ENCODE assay signal across 8 mouse cellular contexts in genomic region chr11:21453308-21454106, GRCm38 (mm10).
DNase-seq lines count a peak whose midpoint lies in the region; ATAC-seq and TF ChIP-seq lines count a peak whose summit lies in the region.

No protein-coding gene starts in this region.

- H3K4me3 ChIP-seq in kidney, postnatal 0 days (replicated peaks; ENCODE audit: low read depth, low read length) = no peak overlapping the region

- no peaks in the 10 kb centered on the region for H3K27me3 ChIP-seq in kidney, postnatal 0 days (ENCODE audit: insufficient read depth, low read length)

- no peak overlapping the region for H3K27ac ChIP-seq in kidney, postnatal 0 days

- no peaks in the 10 kb centered on the region for H3K36me3 ChIP-seq in kidney, postnatal 0 days (ENCODE audit: insufficient read depth, low read length)

- no peak for ATAC-seq in kidney, postnatal 0 days (replicated peaks; ENCODE audit: low FRiP score, low read depth)

- no peaks in the 10 kb centered on the region for H3K9me3 ChIP-seq in kidney, postnatal 0 days (replicated peaks; ENCODE audit: low read length)

- H3K4me2 ChIP-seq in kidney, postnatal 0 days (ENCODE audit: low read length) = no peak overlapping the region

- peak; percentile 71 for DNase-seq in gastrocnemius, adult 18-20 months (ENCODE audit: low spot score)
- DNase-seq in gastrocnemius, postnatal 25 days = no peak
- DNase-seq in ovary, postnatal 14 days (ENCODE audit: low spot score) = peak; percentile 13
- no peak for DNase-seq in ovary, postnatal 10 days (ENCODE audit: low spot score)
- peak; percentile 16 for DNase-seq in brain, embryonic 18.5 days (ENCODE audit: low read depth, low spot score)
- DNase-seq in kidney, postnatal 0 days (ENCODE audit: low spot score) = peak; percentile 67
- peak; percentile 22 for DNase-seq in retina, adult 2 months (ENCODE audit: low read depth, low spot score)
- no peak for DNase-seq in urinary bladder, adult 18-20 months (ENCODE audit: low spot score in 2 of 2)

- no peak overlapping the region for H3K9ac ChIP-seq in kidney, postnatal 0 days (ENCODE audit: low read depth, low read length)

- H3K4me1 ChIP-seq in kidney, postnatal 0 days (replicated peaks; ENCODE audit: insufficient read depth, low read length) = no peaks in the 10 kb centered on the region

- TF ChIP-seq CTCF in kidney, postnatal 0 days (IDR thresholded peaks at IDR 0.05; ENCODE audit: low read depth) = peak; percentile 67

- 63% methylated on average over 3 of the region's 4 CpGs for WGBS in kidney, postnatal 0 days

Comparison
In these comparisons a context has a peak if more than half of its experiments do, and no peak if none do; other contexts are left out.
1. DNase-seq: peak in gastrocnemius, adult 18-20 months (single experiment), ovary, postnatal 14 days (single experiment), brain, embryonic 18.5 days (single experiment), kidney, postnatal 0 days (single experiment) and retina, adult 2 months (single experiment); none in gastrocnemius, postnatal 25 days (single experiment), ovary, postnatal 10 days (single experiment) and urinary bladder, adult 18-20 months (0 of 2).